Mouse (Mus musculus): ENCODE data around the gene Bcl9.

DNA sequence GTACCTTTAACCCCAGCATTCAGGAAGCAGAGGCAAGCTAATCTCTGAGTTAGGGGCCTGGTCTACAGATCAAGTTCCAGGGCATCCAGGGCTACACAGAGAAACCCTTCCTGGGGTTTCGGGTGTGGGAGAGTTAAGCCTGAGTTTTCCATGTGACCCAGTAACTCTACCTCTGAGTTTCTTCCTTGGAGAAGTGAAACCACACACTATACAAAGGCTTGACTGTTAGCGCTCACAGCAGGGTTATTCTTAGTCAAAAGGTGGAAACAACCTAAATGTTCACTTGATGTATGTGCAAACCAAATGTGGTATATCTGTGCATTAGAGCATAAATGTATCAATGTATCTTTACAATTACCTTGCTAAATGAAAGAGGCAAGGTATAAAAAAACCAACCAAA is 59.2 kb downstream of the Bcl9 start:
- TF ChIP-seq CTCF (IDR thresholded peaks at IDR 0.05; ENCODE audit: borderline replicate concordance, insufficient read depth, low read depth, low read length) = no peak
- TF ChIP-seq POLR2A (IDR thresholded peaks at IDR 0.05; ENCODE audit: borderline replicate concordance, insufficient read depth, low read length) = no peak

Measured in cerebellum, adult 2 months (tissue).